Mouse (Mus musculus) lung, postnatal 0 days (tissue): Measurements from ENCODE around the gene Zfp974. TPM values are rescaled to one million over a fixed set of nuclear protein-coding genes. Genes with fewer than 3 reads are reported as not detected.

Source experiments
- ATAC-seq: fragments of 200-750 bp; cut with Nextera tagmentation; 2 replicates; pipeline ENCODE4 v1.8.0; 2017; ENCODE audit warnings: moderate library complexity
- DNase-seq: peaks from one replicate; pipeline ENCODE4 v3.0.0-alpha.2; 2016; ENCODE audit warnings: low spot score
- H3K27ac ChIP-seq: fragments of 300-500 bp; sonication (generic); 2 replicates; pipeline ENCODE4 v1.5.1; 2014; ENCODE audit warnings: antibody characterized with exemption, mild to moderate bottlenecking, low read length, mixed read lengths
- H3K27me3 ChIP-seq: fragments of 300-500 bp; sonication (generic); replicated peaks from 2 replicates; pipeline ENCODE4 v1.6.1; 2014; ENCODE audit warnings: low read length, mixed read lengths; ENCODE audit not compliant: insufficient read depth
- H3K36me3 ChIP-seq: fragments of 300-500 bp; sonication (generic); 2 replicates; pipeline ENCODE4 v1.6.1; 2014; ENCODE audit warnings: low read length, mixed read lengths; ENCODE audit not compliant: insufficient read depth
- H3K4me1 ChIP-seq: fragments of 300-500 bp; sonication (generic); 2 replicates; pipeline ENCODE4 v1.6.1; 2014; ENCODE audit warnings: antibody characterized with exemption, low read depth, low read length, mixed read lengths; ENCODE audit not compliant: insufficient read depth
- H3K4me2 ChIP-seq: fragments of 300-500 bp; sonication (generic); replicated peaks from 2 replicates; pipeline ENCODE4 v1.6.1; 2014; ENCODE audit warnings: low read depth, mild to moderate bottlenecking, low read length, moderate library complexity, mixed read lengths
- H3K4me3 ChIP-seq: fragments of 300-500 bp; sonication (generic); 2 replicates; pipeline ENCODE4 v1.5.1; 2014; ENCODE audit warnings: low read depth, low read length
- H3K9ac ChIP-seq: fragments of 300-500 bp; sonication (generic); replicated peaks from 2 replicates; pipeline ENCODE4 v1.6.1; 2014; ENCODE audit warnings: low read depth, mild to moderate bottlenecking
- H3K9me3 ChIP-seq: fragments of 300-500 bp; sonication (generic); 2 replicates; pipeline ENCODE4 v1.6.1; 2016; ENCODE audit warnings: low read length, mixed read lengths
- CTCF ChIP-seq: IDR thresholded peaks from 2 replicates; pipeline ENCODE4 v1.5.1; 2016; ENCODE audit warnings: antibody characterized with exemption, mild to moderate bottlenecking
- EP300 ChIP-seq: IDR thresholded peaks from 2 replicates; pipeline ENCODE4 v1.6.1; 2016; ENCODE audit warnings: antibody characterized with exemption, mild to moderate bottlenecking, control low read depth
- WGBS: fragments of 180-500 bp; shearing (Covaris S2); extraction: QIAGEN DNeasy Blood & Tissue Kit; methylation state at CpG from one replicate; pipeline ENCODE4 v1.1.7; 2014; 5-methylcytosine and 5-hydroxymethylcytosine counted together
- polyA plus RNA-seq: library from polyadenylated mRNA; unstranded; fragments of >200 nt; fragmentation: Nextera tagmentation; extraction: Ambion mirVana; gene quantifications from 2 replicates; pipeline ENCODE4 v1.2.1, GENCODE M21; 2015

Gene Zfp974
- polyA plus RNA-seq, 1 experiment from 2014 or later: 5.2 TPM

GRCm38 (mm10) chr7:27859301-27860251 lies 69.7 kb downstream of the Zfp974 start:
- DNase-seq (peak; percentile 51), ATAC-seq (peak; percentile 18)
- no peak for TF ChIP-seq EP300
- TF ChIP-seq CTCF: no peak
- Histone ChIP-seq H3K9ac (peak overlapping the region; percentile 65), H3K36me3 (peaks cover 3% of the 10 kb centered on the region; the same call in 1 of the 2 replicates), H3K4me1 (peaks cover 4% of the 10 kb centered on the region), H3K9me3 (no peaks in the 10 kb centered on the region), H3K27ac (peak overlapping the region; percentile 90), H3K4me3 (peak overlapping the region; percentile 59), H3K4me2 (peak overlapping the region; percentile 71), H3K27me3 (no peaks in the 10 kb centered on the region)
- WGBS: 16% methylated on average over 10 of the region's 10 CpGs

Other genes starting within 250 kb of the Zfp974 start
- 2.2 and 2.8 TPM in 2 replicates for gene Zfp607b, start 240.1 kb downstream of the Zfp974 start, polyA plus RNA-seq
- gene Zfp60, start 198.1 kb downstream of the Zfp974 start, polyA plus RNA-seq: 12.6 and 13.6 TPM in 2 replicates
- 1.7 and 2.0 TPM in 2 replicates for gene Zfp626, start 122.3 kb downstream of the Zfp974 start, polyA plus RNA-seq
- 3.8 and 4.5 TPM in 2 replicates for gene Zfp59, start 90.9 kb downstream of the Zfp974 start, polyA plus RNA-seq
- 2.4 and 2.5 TPM in 2 replicates for gene Zfp607a, start 71.9 kb downstream of the Zfp974 start, polyA plus RNA-seq
- gene Zfp780b, start 49.7 kb upstream of the Zfp974 start, polyA plus RNA-seq: 8.5 and 10.2 TPM in 2 replicates
- gene Zfp850, start 84.7 kb upstream of the Zfp974 start, polyA plus RNA-seq: 1.0 TPM in 2 replicates
- 153 and 170 TPM in 2 replicates for gene Psmc4, start 120.6 kb upstream of the Zfp974 start, polyA plus RNA-seq
- 1.9 and 2.2 TPM in 2 replicates for gene Fcgbp, start 141.8 kb upstream of the Zfp974 start, polyA plus RNA-seq
- gene 9530053A07Rik, start 200.0 kb upstream of the Zfp974 start, polyA plus RNA-seq: 0.50 and 0.51 TPM in 2 replicates
- 36.1 and 37.2 TPM in 2 replicates for gene Fbl, start 240.2 kb upstream of the Zfp974 start, polyA plus RNA-seq